Mouse (Mus musculus): ENCODE results near the gene Klhl21. TPM values are rescaled to one million over a fixed set of nuclear protein-coding genes. Genes with fewer than 3 reads are reported as not detected.

Gene Klhl21
- polyA plus RNA-seq, 1 experiment from 2014 or later: 5.9 TPM

DNA sequence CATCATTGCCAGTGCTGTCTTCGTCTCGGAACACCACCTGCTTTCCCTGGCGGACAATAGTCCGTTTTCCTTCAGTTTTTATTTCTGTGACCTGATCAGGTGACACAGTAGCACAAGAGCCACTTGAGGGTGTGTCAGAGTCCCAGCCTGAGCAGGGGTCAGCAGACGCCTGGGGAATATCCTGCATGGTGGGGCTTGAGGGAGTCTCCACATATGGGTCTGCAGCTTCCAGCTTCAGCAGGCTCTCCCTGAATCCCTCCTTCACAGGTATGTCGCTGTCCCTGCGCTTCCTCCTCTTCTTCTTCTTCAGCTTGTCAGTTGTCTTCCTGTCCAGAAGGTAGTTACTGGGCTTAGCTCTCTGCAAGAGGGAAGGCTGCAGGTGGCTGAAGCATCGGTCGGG, 16.5 kb upstream of the Klhl21 start:
- Histone ChIP-seq H3K27ac (ENCODE audit: low read depth) (no peak overlapping the region), H3K9me3 (ENCODE audit: control insufficient read depth, low read length) (no peaks in the 10 kb centered on the region), H3K27me3 (replicated peaks; ENCODE audit: control insufficient read depth, insufficient read depth, low read length) (no peaks in the 10 kb centered on the region), H3K4me1 (replicated peaks; ENCODE audit: control insufficient read depth, insufficient read depth, low read length) (peaks cover 16% of the 10 kb centered on the region), H3K36me3 (ENCODE audit: control insufficient read depth, insufficient read depth, low read length) (peaks cover 32% of the 10 kb centered on the region), H3K4me3 (ENCODE audit: low read depth, low read length) (no peak overlapping the region), H3K9ac (ENCODE audit: low read length) (no peak overlapping the region), H3K4me2 (ENCODE audit: low read length) (no peak overlapping the region)
- ATAC-seq (replicated peaks; ENCODE audit: low FRiP score, low TSS enrichment, low read depth) (no peak), DNase-seq (ENCODE audit: low spot score) (no peak)
- WGBS: 92% methylated on average over 9 of the region's 9 CpGs

DNA sequence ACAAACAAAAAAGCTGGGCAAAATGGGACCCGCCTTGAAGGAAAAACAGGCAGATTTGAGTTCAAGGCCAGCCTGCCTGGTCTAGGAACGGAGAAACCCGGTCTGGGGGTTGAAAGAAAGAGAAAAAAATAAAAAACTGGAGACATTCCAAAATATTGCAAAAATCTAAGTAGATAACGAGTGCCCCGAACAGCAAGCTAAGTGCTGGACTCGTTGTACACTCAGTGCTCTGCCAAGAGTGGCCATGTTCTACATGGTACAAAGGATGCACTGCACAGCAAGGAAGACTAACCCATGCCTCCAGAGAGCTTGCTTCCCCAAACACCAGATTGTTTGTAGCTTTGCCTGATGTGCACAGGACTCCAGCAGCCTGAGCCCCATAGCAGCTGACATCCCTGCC, 15.6 kb upstream of the Klhl21 start:
- H3K9ac ChIP-seq (ENCODE audit: low read length): no peak overlapping the region
- DNase-seq (ENCODE audit: low spot score) (no peak), ATAC-seq (replicated peaks; ENCODE audit: low FRiP score, low TSS enrichment, low read depth) (no peak)
- peaks cover 16% of the 10 kb centered on the region; the same call in 1 of the 2 replicates for H3K4me1 ChIP-seq (replicated peaks; ENCODE audit: control insufficient read depth, insufficient read depth, low read length)
- H3K36me3 ChIP-seq (ENCODE audit: control insufficient read depth, insufficient read depth, low read length): peaks cover 32% of the 10 kb centered on the region
- WGBS: 78% methylated on average over 6 of the region's 6 CpGs
- no peaks in the 10 kb centered on the region for H3K9me3 ChIP-seq (ENCODE audit: control insufficient read depth, low read length)
- no peak overlapping the region for H3K4me3 ChIP-seq (ENCODE audit: low read depth, low read length)
- no peak overlapping the region for H3K4me2 ChIP-seq (ENCODE audit: low read length)
- H3K27ac ChIP-seq (ENCODE audit: low read depth): no peak overlapping the region
- no peaks in the 10 kb centered on the region for H3K27me3 ChIP-seq (replicated peaks; ENCODE audit: control insufficient read depth, insufficient read depth, low read length)

DNA sequence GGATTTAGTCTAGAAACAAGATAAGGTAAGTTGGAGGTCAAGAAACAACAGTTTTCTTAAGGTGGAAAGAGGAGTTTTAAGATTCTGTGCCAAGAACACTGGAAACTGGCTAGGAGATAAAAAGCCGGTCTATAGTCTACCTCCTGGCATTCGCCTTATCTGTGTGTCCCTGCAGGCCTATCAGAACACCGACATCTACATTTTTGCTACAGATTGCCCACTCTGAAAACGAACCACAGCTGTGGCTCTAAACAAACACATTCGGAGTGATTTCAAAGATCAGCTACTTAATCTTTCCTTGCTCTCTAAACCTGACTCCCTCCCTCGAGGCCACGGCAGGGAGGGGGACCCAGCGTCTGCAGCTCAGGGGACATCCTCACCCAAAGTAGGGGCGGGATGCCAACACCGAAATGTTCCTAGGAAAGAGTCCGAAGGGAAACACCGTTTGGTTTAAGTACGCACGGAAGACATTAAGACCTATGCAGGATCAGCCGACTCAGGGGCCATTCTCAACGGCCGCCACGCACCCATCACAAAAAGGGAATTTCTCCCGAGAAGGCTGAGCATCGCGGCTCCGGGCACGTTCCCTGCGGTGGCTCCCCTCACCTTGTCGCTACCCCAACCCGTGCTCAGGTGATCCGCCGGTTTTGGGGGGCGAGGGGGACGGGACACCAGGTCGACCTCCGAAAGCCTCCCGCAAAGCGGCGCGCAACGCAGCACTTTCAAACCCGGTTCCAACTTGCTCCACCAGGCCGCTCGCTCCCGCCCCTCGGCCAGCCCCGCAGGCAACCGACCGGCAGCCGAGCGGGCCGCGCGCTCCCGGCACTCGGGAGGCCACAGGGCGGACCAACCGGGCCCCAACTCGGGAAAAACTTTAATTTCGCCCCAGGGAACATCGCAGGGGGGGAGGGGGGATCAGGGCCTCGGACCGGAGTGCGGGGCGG, 14.1 kb upstream of the Klhl21 start:
- H3K4me2 ChIP-seq (ENCODE audit: low read length): peak overlapping the region; percentile 70
- peak overlapping the region; percentile 79 for H3K27ac ChIP-seq (ENCODE audit: low read depth)
- peak; percentile 70 for DNase-seq (ENCODE audit: low spot score)
- peak overlapping the region; percentile 92 for H3K4me3 ChIP-seq (ENCODE audit: low read depth, low read length)
- no peaks in the 10 kb centered on the region for H3K9me3 ChIP-seq (ENCODE audit: control insufficient read depth, low read length)
- peak overlapping the region; percentile 87 for H3K9ac ChIP-seq (ENCODE audit: low read length)
- H3K27me3 ChIP-seq (replicated peaks; ENCODE audit: control insufficient read depth, insufficient read depth, low read length): no peaks in the 10 kb centered on the region
- H3K4me1 ChIP-seq (replicated peaks; ENCODE audit: control insufficient read depth, insufficient read depth, low read length): peaks cover 9% of the 10 kb centered on the region; the same call in 1 of the 2 replicates
- no peak for ATAC-seq (replicated peaks; ENCODE audit: low FRiP score, low TSS enrichment, low read depth)
- WGBS: 2% methylated on average over 58 of the region's 61 CpGs
- H3K36me3 ChIP-seq (ENCODE audit: control insufficient read depth, insufficient read depth, low read length): peaks cover 32% of the 10 kb centered on the region

DNA sequence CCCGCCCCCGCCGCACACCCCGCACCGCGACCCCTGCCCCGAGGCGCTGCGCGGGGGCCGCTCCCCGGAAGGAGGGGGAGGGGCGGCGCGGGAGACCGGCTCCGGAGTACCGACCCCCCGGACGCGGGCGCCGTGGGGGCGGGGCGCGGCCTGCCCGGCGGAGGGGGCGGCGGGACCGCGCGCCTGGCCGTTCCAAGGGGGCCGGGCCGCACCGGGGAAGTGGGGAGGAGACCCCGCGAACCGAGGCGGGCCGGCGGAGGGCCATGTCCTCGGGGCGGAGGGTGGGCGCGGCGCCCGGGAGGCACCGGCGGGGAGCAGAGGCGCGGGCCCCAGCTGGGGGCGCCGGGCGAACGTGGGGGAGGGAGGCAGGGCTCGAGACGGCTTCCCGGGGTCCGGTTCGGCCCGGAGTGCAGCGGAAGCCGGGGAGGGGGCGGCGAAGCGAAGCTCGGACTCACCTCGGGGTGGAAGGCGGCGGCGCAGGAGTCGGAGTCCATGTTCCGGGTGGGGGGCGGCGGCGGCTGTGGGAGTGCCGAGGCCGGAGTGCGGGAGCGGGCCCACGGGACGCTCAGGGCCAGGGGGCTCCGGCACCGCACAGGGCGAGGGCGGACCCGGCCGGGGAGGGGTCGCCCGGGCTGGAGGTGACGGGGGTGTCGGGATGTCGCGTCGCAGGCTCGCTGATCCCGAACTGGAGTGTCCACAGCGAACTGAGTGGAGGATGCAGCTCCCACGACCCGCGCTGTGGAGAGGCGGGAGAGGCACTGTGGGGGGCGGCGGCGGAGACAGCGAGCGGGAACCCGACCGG, 13.0 kb upstream of the Klhl21 start:
- peak overlapping the region; percentile 79 for H3K27ac ChIP-seq (ENCODE audit: low read depth)
- H3K9me3 ChIP-seq (ENCODE audit: control insufficient read depth, low read length): no peaks in the 10 kb centered on the region
- DNase-seq (ENCODE audit: low spot score) (peak; percentile 71), ATAC-seq (replicated peaks; ENCODE audit: low FRiP score, low TSS enrichment, low read depth) (peak; percentile 58)
- peak overlapping the region; percentile 70 for H3K4me2 ChIP-seq (ENCODE audit: low read length)
- peak overlapping the region; percentile 92 for H3K4me3 ChIP-seq (ENCODE audit: low read depth, low read length)
- H3K36me3 ChIP-seq (ENCODE audit: control insufficient read depth, insufficient read depth, low read length): peaks cover 22% of the 10 kb centered on the region
- H3K4me1 ChIP-seq (replicated peaks; ENCODE audit: control insufficient read depth, insufficient read depth, low read length): peaks cover 9% of the 10 kb centered on the region; the same call in 1 of the 2 replicates
- H3K9ac ChIP-seq (ENCODE audit: low read length): peak overlapping the region; percentile 87
- WGBS: 1% methylated on average over 64 of the region's 111 CpGs
- no peaks in the 10 kb centered on the region for H3K27me3 ChIP-seq (replicated peaks; ENCODE audit: control insufficient read depth, insufficient read depth, low read length)

DNA sequence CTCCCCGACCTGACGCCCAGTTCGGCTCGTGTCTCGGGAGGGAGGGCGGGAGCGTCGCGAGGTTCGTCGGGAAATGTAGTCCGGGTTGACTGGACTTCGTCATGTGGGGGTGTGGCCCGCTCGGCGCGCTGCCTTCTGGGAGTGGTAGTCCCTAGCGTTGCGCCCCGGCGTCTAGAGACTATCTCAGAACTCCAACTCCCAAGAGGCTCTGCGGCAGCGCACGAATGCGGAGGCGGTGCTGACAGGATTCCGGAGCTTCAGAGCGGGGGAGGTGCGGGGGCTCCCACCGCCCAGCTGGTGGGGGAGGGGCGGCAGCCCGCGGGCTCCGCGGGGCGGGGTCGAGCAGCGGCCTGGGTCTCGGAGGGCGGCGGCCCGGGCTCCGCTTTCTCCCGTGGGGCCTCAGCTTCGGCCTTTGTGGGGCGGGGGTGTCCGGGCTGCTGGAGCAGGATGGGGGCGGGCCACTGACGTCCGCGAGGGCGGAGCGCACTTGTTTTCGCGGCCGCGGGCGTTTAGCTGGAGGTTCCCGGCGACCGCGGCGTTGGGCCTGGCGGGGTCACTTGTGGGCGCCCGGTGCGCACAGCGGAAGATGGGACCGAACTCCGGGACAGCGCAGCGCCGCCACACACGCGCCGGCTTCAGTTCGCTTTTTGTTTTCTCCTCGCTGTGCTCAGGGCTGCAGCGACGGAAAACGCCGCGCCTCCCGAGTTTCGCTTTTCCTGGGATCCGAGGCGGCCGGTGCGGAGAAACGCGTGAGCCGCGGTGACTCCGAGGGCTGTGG, 12.2 kb upstream of the Klhl21 start, which contains the start of gene Phf13:
Gene Phf13 (minus strand): TSS at position 86 of the 778 bp plus-strand sequence.
- Histone ChIP-seq H3K4me1 (replicated peaks; ENCODE audit: control insufficient read depth, insufficient read depth, low read length) (peaks cover 9% of the 10 kb centered on the region; the same call in 1 of the 2 replicates), H3K27ac (ENCODE audit: low read depth) (peak within 1 kb of the TSS; percentile 82), H3K9me3 (ENCODE audit: control insufficient read depth, low read length) (no peaks in the 10 kb centered on the region), H3K36me3 (ENCODE audit: control insufficient read depth, insufficient read depth, low read length) (peaks cover 14% of the 10 kb centered on the region), H3K9ac (ENCODE audit: low read length) (peak within 1 kb of the TSS; percentile 87), H3K27me3 (replicated peaks; ENCODE audit: control insufficient read depth, insufficient read depth, low read length) (no peaks in the 10 kb centered on the region), H3K4me3 (ENCODE audit: low read depth, low read length) (peak within 1 kb of the TSS; percentile 92), H3K4me2 (ENCODE audit: low read length) (peak within 1 kb of the TSS; percentile 70)
- peak; percentile 96 for ATAC-seq (replicated peaks; ENCODE audit: low FRiP score, low TSS enrichment, low read depth)
- peak; percentile 98 for DNase-seq (ENCODE audit: low spot score)
- WGBS: under 1% methylated on average over 83 of the region's 94 CpGs

DNA sequence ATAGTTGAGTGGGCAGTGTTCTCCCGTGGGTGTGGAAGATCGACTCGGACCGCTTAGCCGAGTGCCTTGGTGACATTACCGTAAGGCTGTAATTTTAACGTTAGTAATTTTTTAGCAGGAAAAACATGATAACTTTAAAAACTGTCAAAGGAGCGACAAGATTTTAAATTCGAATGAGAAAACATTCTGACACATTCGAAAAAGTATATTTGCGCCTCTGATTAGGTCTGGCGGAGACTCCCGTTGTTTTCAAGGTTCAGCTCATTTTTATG, 11.7 kb upstream of the Klhl21 start:
- Histone ChIP-seq H3K36me3 (ENCODE audit: control insufficient read depth, insufficient read depth, low read length) (peaks cover 8% of the 10 kb centered on the region), H3K4me2 (ENCODE audit: low read length) (peak overlapping the region; percentile 69), H3K4me3 (ENCODE audit: low read depth, low read length) (peak overlapping the region; percentile 92), H3K4me1 (replicated peaks; ENCODE audit: control insufficient read depth, insufficient read depth, low read length) (peaks cover 9% of the 10 kb centered on the region; the same call in 1 of the 2 replicates), H3K27me3 (replicated peaks; ENCODE audit: control insufficient read depth, insufficient read depth, low read length) (no peaks in the 10 kb centered on the region), H3K9me3 (ENCODE audit: control insufficient read depth, low read length) (no peaks in the 10 kb centered on the region), H3K9ac (ENCODE audit: low read length) (peak overlapping the region; percentile 75), H3K27ac (ENCODE audit: low read depth) (peak overlapping the region; percentile 82)
- 4% methylated on average over 13 of the region's 13 CpGs for WGBS
- ATAC-seq (replicated peaks; ENCODE audit: low FRiP score, low TSS enrichment, low read depth) (no peak), DNase-seq (ENCODE audit: low spot score) (no peak)

DNA sequence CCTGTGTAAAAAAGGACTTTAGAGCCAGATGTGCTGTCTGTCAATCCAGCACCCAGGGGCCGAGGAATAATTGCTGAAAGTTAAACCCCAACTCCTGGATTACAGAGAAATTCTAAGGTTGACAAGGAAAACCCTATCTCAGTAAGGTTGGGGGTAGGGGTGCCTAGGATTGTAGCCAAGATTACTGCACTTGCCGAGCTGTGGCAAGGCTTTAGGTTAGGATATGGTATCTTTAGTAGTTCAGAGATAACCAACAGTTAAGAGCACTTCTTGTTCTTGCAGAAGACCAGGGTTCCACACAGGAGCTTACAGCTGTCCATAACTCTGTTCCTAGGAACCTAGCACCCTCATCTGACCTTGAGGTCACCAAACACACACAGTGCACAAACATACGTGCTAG, 10.9 kb upstream of the Klhl21 start:
- H3K4me2 ChIP-seq (ENCODE audit: low read length): peak overlapping the region; percentile 69
- ATAC-seq (replicated peaks; ENCODE audit: low FRiP score, low TSS enrichment, low read depth) (no peak), DNase-seq (ENCODE audit: low spot score) (no peak)
- peaks cover under 1% of the 10 kb centered on the region; the same call in 1 of the 2 replicates for H3K36me3 ChIP-seq (ENCODE audit: control insufficient read depth, insufficient read depth, low read length)
- peaks cover 9% of the 10 kb centered on the region; the same call in 1 of the 2 replicates for H3K4me1 ChIP-seq (replicated peaks; ENCODE audit: control insufficient read depth, insufficient read depth, low read length)
- H3K9ac ChIP-seq (ENCODE audit: low read length): peak overlapping the region; percentile 75; the same call in 1 of the 2 replicates
- no peaks in the 10 kb centered on the region for H3K9me3 ChIP-seq (ENCODE audit: control insufficient read depth, low read length)
- peak overlapping the region; percentile 92; the same call in 1 of the 2 replicates for H3K4me3 ChIP-seq (ENCODE audit: low read depth, low read length)
- H3K27ac ChIP-seq (ENCODE audit: low read depth): no peak overlapping the region
- no peaks in the 10 kb centered on the region for H3K27me3 ChIP-seq (replicated peaks; ENCODE audit: control insufficient read depth, insufficient read depth, low read length)
- WGBS: 70% methylated on average over 3 of the region's 3 CpGs

DNA sequence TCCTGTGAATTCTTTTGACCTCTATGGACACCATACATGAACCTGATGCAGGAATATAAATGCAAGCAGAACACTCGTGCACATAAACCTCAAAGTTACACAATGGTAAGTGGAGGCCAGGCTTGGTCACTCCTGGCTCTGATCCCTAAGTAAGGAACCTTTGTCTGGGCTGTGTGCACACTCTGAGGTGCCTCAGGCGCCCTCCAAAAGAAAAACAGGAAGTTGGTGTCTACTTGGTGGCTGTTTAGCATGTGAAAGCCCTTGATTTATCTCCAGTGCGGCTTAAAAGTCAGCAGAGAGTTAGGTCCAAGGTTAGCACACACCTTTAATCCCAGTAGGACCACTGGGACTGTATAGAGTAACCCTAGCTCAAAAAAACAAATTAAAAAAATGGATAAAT, 9.1 kb upstream of the Klhl21 start:
- ATAC-seq (replicated peaks; ENCODE audit: low FRiP score, low TSS enrichment, low read depth): no peak
- no peak for DNase-seq (ENCODE audit: low spot score)
- H3K4me3 ChIP-seq (ENCODE audit: low read depth, low read length): no peak overlapping the region

More for the DNA sequence above, 9.1 kb upstream of the Klhl21 start:
- H3K4me2 ChIP-seq (ENCODE audit: low read length): no peak overlapping the region
- no peaks in the 10 kb centered on the region for H3K27me3 ChIP-seq (replicated peaks; ENCODE audit: control insufficient read depth, insufficient read depth, low read length)
- H3K4me1 ChIP-seq (replicated peaks; ENCODE audit: control insufficient read depth, insufficient read depth, low read length): peaks cover 7% of the 10 kb centered on the region; the same call in 1 of the 2 replicates
- no peaks in the 10 kb centered on the region for H3K9me3 ChIP-seq (ENCODE audit: control insufficient read depth, low read length)
- 56% methylated on average over 3 of the region's 3 CpGs for WGBS
- no peak overlapping the region for H3K9ac ChIP-seq (ENCODE audit: low read length)
- H3K36me3 ChIP-seq (ENCODE audit: control insufficient read depth, insufficient read depth, low read length): no peaks in the 10 kb centered on the region
- H3K27ac ChIP-seq (ENCODE audit: low read depth): no peak overlapping the region
